Mouse (Mus musculus) neural tube, embryonic 13.5 days (tissue): ENCODE measurements at regions not wholly inside any gene's neighbourhood (a gene's known extent, or its start where the extent isn't known, plus 50 kb on each side); places are given as distances from the start of the nearest gene placed in this dataset.

Experiments
- ATAC-seq: fragments of 200-750 bp; cut with Nextera tagmentation; 2 replicates; pipeline ENCODE4 v1.8.0; 2017; ENCODE audit warnings: low read depth, mild to moderate bottlenecking, moderate TSS enrichment, moderate library complexity
- H3K27ac ChIP-seq: fragments of 300-500 bp; sonication (generic); replicated peaks from 2 replicates; pipeline ENCODE4 v1.5.1; 2015; ENCODE audit warnings: moderate library complexity, mild to moderate bottlenecking, inconsistent platforms
- H3K27me3 ChIP-seq: fragments of 300-500 bp; sonication (generic); 2 replicates; pipeline ENCODE4 v1.6.1; 2015; ENCODE audit warnings: mild to moderate bottlenecking, inconsistent platforms
- H3K36me3 ChIP-seq: fragments of 300-500 bp; sonication (generic); 2 replicates; pipeline ENCODE4 v1.6.1; 2015; ENCODE audit warnings: mild to moderate bottlenecking, inconsistent platforms
- H3K4me1 ChIP-seq: fragments of 300-500 bp; sonication (generic); replicated peaks from 2 replicates; pipeline ENCODE4 v1.6.1; 2015; ENCODE audit warnings: inconsistent platforms
- H3K4me2 ChIP-seq: fragments of 300-500 bp; sonication (generic); 2 replicates; pipeline ENCODE4 v1.6.1; 2015; ENCODE audit warnings: inconsistent platforms, mild to moderate bottlenecking, moderate library complexity
- H3K4me3 ChIP-seq: fragments of 300-500 bp; sonication (generic); 2 replicates; pipeline ENCODE4 v1.5.1; 2015; ENCODE audit warnings: mild to moderate bottlenecking, inconsistent platforms
- H3K9ac ChIP-seq: fragments of 300-500 bp; sonication (generic); 2 replicates; pipeline ENCODE4 v1.6.1; 2015; ENCODE audit warnings: moderate library complexity, mild to moderate bottlenecking, inconsistent platforms
- H3K9me3 ChIP-seq: fragments of 300-500 bp; sonication (generic); 2 replicates; pipeline ENCODE4 v1.6.1; 2016; ENCODE audit warnings: inconsistent platforms
- WGBS: fragments of 180-500 bp; shearing (Covaris S2); methylation state at CpG from one replicate; pipeline ENCODE4 v1.1.7; 2015; 5-methylcytosine and 5-hydroxymethylcytosine counted together

- ATAC-seq: no peak
- no peak overlapping the region for H3K9ac ChIP-seq
- H3K4me3 ChIP-seq: no peak overlapping the region
- no peaks in the 10 kb centered on the region for H3K27me3 ChIP-seq
- no peak overlapping the region for H3K27ac ChIP-seq
- WGBS: 92% methylated on average over 5 of the region's 5 CpGs
- no peaks in the 10 kb centered on the region for H3K9me3 ChIP-seq
- H3K36me3 ChIP-seq: no peaks in the 10 kb centered on the region
- H3K4me1 ChIP-seq: no peaks in the 10 kb centered on the region
- no peak overlapping the region for H3K4me2 ChIP-seq
Measured at GRCm38 (mm10) chr10:7295921-7296320, 83.9 kb upstream of the Cnksr3 start.

- Histone ChIP-seq H3K9me3 (no peaks in the 10 kb centered on the region), H3K4me2 (no peak overlapping the region), H3K4me3 (no peak overlapping the region), H3K9ac (no peak overlapping the region), H3K27me3 (no peaks in the 10 kb centered on the region), H3K27ac (no peak overlapping the region), H3K36me3 (no peaks in the 10 kb centered on the region), H3K4me1 (no peaks in the 10 kb centered on the region)
- ATAC-seq: no peak
- WGBS: 69% methylated on average over 5 of the region's 5 CpGs
Measured at GRCm38 (mm10) chr10:7293203-7293602, 81.2 kb upstream of the Cnksr3 start.

- Histone ChIP-seq H3K9ac (no peak overlapping the region), H3K4me3 (no peak overlapping the region), H3K27ac (no peak overlapping the region), H3K36me3 (no peaks in the 10 kb centered on the region), H3K9me3 (no peaks in the 10 kb centered on the region), H3K4me2 (no peak overlapping the region), H3K27me3 (no peaks in the 10 kb centered on the region), H3K4me1 (no peaks in the 10 kb centered on the region)
- 75% methylated on average over 10 of the region's 10 CpGs for WGBS
- no peak for ATAC-seq
Measured at GRCm38 (mm10) chr10:7289773-7290411, 77.9 kb upstream of the Cnksr3 start.

GRCm38 (mm10) chr10:7285112-7285905 is 73.3 kb upstream of the Cnksr3 start:
- Histone ChIP-seq H3K36me3 (no peaks in the 10 kb centered on the region), H3K27ac (no peak overlapping the region), H3K4me1 (no peaks in the 10 kb centered on the region), H3K9me3 (no peaks in the 10 kb centered on the region), H3K9ac (no peak overlapping the region), H3K4me3 (no peak overlapping the region), H3K27me3 (no peaks in the 10 kb centered on the region), H3K4me2 (no peak overlapping the region)
- WGBS: 86% methylated on average over 7 of the region's 7 CpGs
- no peak for ATAC-seq

- no peak overlapping the region for H3K4me2 ChIP-seq
- no peaks in the 10 kb centered on the region for H3K4me1 ChIP-seq
- 89% methylated on average over 2 of the region's 2 CpGs for WGBS
- no peaks in the 10 kb centered on the region for H3K36me3 ChIP-seq
- H3K27ac ChIP-seq: no peak overlapping the region
- no peak overlapping the region for H3K4me3 ChIP-seq
- no peak for ATAC-seq
- no peak overlapping the region for H3K9ac ChIP-seq
- H3K27me3 ChIP-seq: no peaks in the 10 kb centered on the region
- H3K9me3 ChIP-seq: no peaks in the 10 kb centered on the region
Measured at GRCm38 (mm10) chr10:7280429-7280828, 68.4 kb upstream of the Cnksr3 start.

- no peak for ATAC-seq
- Histone ChIP-seq H3K9me3 (no peaks in the 10 kb centered on the region), H3K4me1 (no peaks in the 10 kb centered on the region), H3K27ac (no peak overlapping the region), H3K4me2 (no peak overlapping the region), H3K27me3 (no peaks in the 10 kb centered on the region), H3K4me3 (no peak overlapping the region), H3K9ac (no peak overlapping the region), H3K36me3 (no peaks in the 10 kb centered on the region)
- WGBS: 58% methylated on average over 5 of the region's 5 CpGs
Measured at GRCm38 (mm10) chr10:7278820-7279219, 66.8 kb upstream of the Cnksr3 start.

- no peaks in the 10 kb centered on the region for H3K27me3 ChIP-seq
- no peak overlapping the region for H3K27ac ChIP-seq
- no peaks in the 10 kb centered on the region for H3K9me3 ChIP-seq
- H3K4me3 ChIP-seq: no peak overlapping the region
- no peaks in the 10 kb centered on the region for H3K4me1 ChIP-seq
- no peak for ATAC-seq
- no peak overlapping the region for H3K9ac ChIP-seq
- H3K4me2 ChIP-seq: no peak overlapping the region
- 85% methylated on average over 6 of the region's 6 CpGs for WGBS
- no peaks in the 10 kb centered on the region for H3K36me3 ChIP-seq
Measured at GRCm38 (mm10) chr10:7275357-7275756, 63.3 kb upstream of the Cnksr3 start.

- no peak overlapping the region for H3K4me2 ChIP-seq
- no peaks in the 10 kb centered on the region for H3K27me3 ChIP-seq
- H3K36me3 ChIP-seq: no peaks in the 10 kb centered on the region
- 92% methylated on average over 7 of the region's 7 CpGs for WGBS
- no peak overlapping the region for H3K27ac ChIP-seq
- H3K4me3 ChIP-seq: no peak overlapping the region
- no peak overlapping the region for H3K9ac ChIP-seq
- no peaks in the 10 kb centered on the region for H3K4me1 ChIP-seq
- H3K9me3 ChIP-seq: no peaks in the 10 kb centered on the region
- ATAC-seq: no peak
Measured at GRCm38 (mm10) chr10:7274422-7274821, 62.4 kb upstream of the Cnksr3 start.

GRCm38 (mm10) chr10:7271156-7271555 is 59.1 kb upstream of the Cnksr3 start:
- Histone ChIP-seq H3K9me3 (no peaks in the 10 kb centered on the region), H3K4me1 (no peaks in the 10 kb centered on the region), H3K4me3 (no peak overlapping the region), H3K27ac (no peak overlapping the region), H3K9ac (no peak overlapping the region), H3K4me2 (no peak overlapping the region), H3K36me3 (no peaks in the 10 kb centered on the region), H3K27me3 (no peaks in the 10 kb centered on the region)
- ATAC-seq: no peak
- 80% methylated on average over 5 of the region's 5 CpGs for WGBS

- no peak for ATAC-seq
- no peak overlapping the region for H3K4me2 ChIP-seq
- H3K36me3 ChIP-seq: no peaks in the 10 kb centered on the region
- peaks cover 5% of the 10 kb centered on the region for H3K4me1 ChIP-seq
- H3K9me3 ChIP-seq: no peaks in the 10 kb centered on the region
- no peaks in the 10 kb centered on the region for H3K27me3 ChIP-seq
- WGBS: 85% methylated on average over 9 of the region's 9 CpGs
- no peak overlapping the region for H3K9ac ChIP-seq
- H3K27ac ChIP-seq: no peak overlapping the region
- no peak overlapping the region for H3K4me3 ChIP-seq
Measured at GRCm38 (mm10) chr10:7268386-7269033, 56.5 kb upstream of the Cnksr3 start.

- Histone ChIP-seq H3K27ac (no peak overlapping the region), H3K9me3 (no peaks in the 10 kb centered on the region), H3K4me2 (no peak overlapping the region), H3K4me3 (no peak overlapping the region), H3K27me3 (no peaks in the 10 kb centered on the region), H3K9ac (no peak overlapping the region), H3K36me3 (no peaks in the 10 kb centered on the region), H3K4me1 (peaks cover 5% of the 10 kb centered on the region)
- ATAC-seq: no peak
- 88% methylated on average over 4 of the region's 4 CpGs for WGBS
Measured at GRCm38 (mm10) chr10:7267903-7268302, 55.9 kb upstream of the Cnksr3 start.

- H3K4me2 ChIP-seq: no peak overlapping the region
- no peaks in the 10 kb centered on the region for H3K36me3 ChIP-seq
- no peak overlapping the region for H3K9ac ChIP-seq
- no peak overlapping the region for H3K4me3 ChIP-seq
- no peak overlapping the region for H3K27ac ChIP-seq
- no peaks in the 10 kb centered on the region for H3K27me3 ChIP-seq
- 79% methylated on average over 4 of the region's 4 CpGs for WGBS
- no peak for ATAC-seq
- peaks cover 5% of the 10 kb centered on the region for H3K4me1 ChIP-seq
- H3K9me3 ChIP-seq: no peaks in the 10 kb centered on the region
Measured at GRCm38 (mm10) chr10:7267106-7267505, 55.1 kb upstream of the Cnksr3 start.
